Mouse (Mus musculus) midbrain, postnatal 0 days (tissue): Measurements from ENCODE around the gene Ggt6. TPM values are rescaled to one million over a fixed set of nuclear protein-coding genes. Genes with fewer than 3 reads are reported as not detected.

Source experiments
- ATAC-seq: fragments of 200-750 bp; cut with Nextera tagmentation; 2 replicates; pipeline ENCODE4 v1.8.0; 2017; ENCODE audit warnings: moderate number of reproducible peaks, mild to moderate bottlenecking, moderate TSS enrichment, moderate library complexity; ENCODE audit not compliant: low FRiP score
- DNase-seq: peaks from one replicate; pipeline ENCODE4 v3.0.0-alpha.2; 2015; ENCODE audit warnings: low spot score
- H3K27ac ChIP-seq: fragments of 300-500 bp; sonication (generic); 2 replicates; pipeline ENCODE4 v1.5.1; 2014; ENCODE audit warnings: low read depth, mild to moderate bottlenecking, low read length, mixed read lengths
- H3K27me3 ChIP-seq: fragments of 300-500 bp; sonication (generic); 2 replicates; pipeline ENCODE4 v1.6.1; 2014; ENCODE audit warnings: low read length, control low read depth, mixed read lengths; ENCODE audit not compliant: insufficient read depth
- H3K36me3 ChIP-seq: fragments of 300-500 bp; sonication (generic); 2 replicates; pipeline ENCODE4 v1.6.1; 2014; ENCODE audit warnings: low read length, control low read depth, mixed read lengths; ENCODE audit not compliant: insufficient read depth
- H3K4me1 ChIP-seq: fragments of 300-500 bp; sonication (generic); 2 replicates; pipeline ENCODE4 v1.6.1; 2014; ENCODE audit warnings: mild to moderate bottlenecking, control low read depth, antibody characterized with exemption, low read length, mixed read lengths; ENCODE audit not compliant: insufficient read depth
- H3K4me2 ChIP-seq: fragments of 300-500 bp; sonication (generic); 2 replicates; pipeline ENCODE4 v1.6.1; 2014; ENCODE audit warnings: low read depth, mild to moderate bottlenecking, low read length, mixed read lengths; ENCODE audit not compliant: poor library complexity, severe bottlenecking
- H3K4me3 ChIP-seq: fragments of 300-500 bp; sonication (generic); 2 replicates; pipeline ENCODE4 v1.5.1; 2014; ENCODE audit warnings: low read depth, mild to moderate bottlenecking, low read length, moderate library complexity
- H3K9ac ChIP-seq: fragments of 300-500 bp; sonication (generic); replicated peaks from 2 replicates; pipeline ENCODE4 v1.6.1; 2014; ENCODE audit warnings: mild to moderate bottlenecking, low read length, moderate library complexity, mixed read lengths; ENCODE audit not compliant: poor library complexity, severe bottlenecking
- H3K9me3 ChIP-seq: fragments of 300-500 bp; sonication (generic); 2 replicates; pipeline ENCODE4 v1.6.1; 2016; ENCODE audit warnings: low read length, control low read depth
- CTCF ChIP-seq: IDR thresholded peaks from 2 replicates; pipeline ENCODE4 v1.5.1; 2016; ENCODE audit warnings: antibody characterized with exemption, mild to moderate bottlenecking
- WGBS: fragments of 180-500 bp; shearing (Covaris S2); extraction: QIAGEN DNeasy Blood & Tissue Kit; methylation state at CpG from one replicate; pipeline ENCODE4 v1.1.7; 2014; 5-methylcytosine and 5-hydroxymethylcytosine counted together
- polyA plus RNA-seq: library from polyadenylated mRNA; unstranded; fragments of >200 nt; fragmentation: Nextera tagmentation; extraction: Ambion mirVana; gene quantifications from 2 replicates; pipeline ENCODE4 v1.2.1, GENCODE M21; 2015
- total RNA-seq: library from RNA; depleted of rRNA; stranded (reverse); fragments of >200 nt; gene quantifications from 2 replicates; pipeline ENCODE4 v1.2.3, GENCODE M21; 2014

Ggt6 gene
- total and polyA plus RNA-seq, 2 experiments from 2014 or later = 1.4 TPM; not detected in 1

DNA sequence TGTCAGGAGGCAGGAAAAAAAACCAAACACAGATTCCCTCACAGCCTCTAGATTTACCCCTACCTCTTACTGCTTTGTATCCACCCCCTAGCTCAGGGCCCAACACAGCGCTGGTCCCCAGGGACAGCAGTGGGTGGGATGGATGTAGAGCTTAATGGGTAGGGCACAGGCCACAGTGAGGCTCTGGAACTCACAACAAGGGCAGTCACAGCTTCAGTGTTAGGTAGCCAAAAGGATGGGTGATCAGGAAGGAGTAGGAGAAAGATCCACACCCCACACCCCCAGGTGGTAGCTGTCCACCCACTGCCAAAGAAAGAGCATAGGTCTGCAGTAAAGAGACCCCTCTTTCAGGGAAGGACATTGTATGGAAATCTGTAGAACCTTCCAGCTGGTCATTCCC, 42.3 kb downstream of the Ggt6 start:
- no peak overlapping the region for H3K4me3 ChIP-seq
- no peaks in the 10 kb centered on the region for H3K27me3 ChIP-seq
- H3K27ac ChIP-seq = 0 out of 2 replicates have a peak overlapping the region, but pooled peaks have one; percentile 26
- 86% methylated on average over 1 of the region's 1 CpGs for WGBS
- H3K4me1 ChIP-seq = no peaks in the 10 kb centered on the region
- H3K4me2 ChIP-seq = no peak overlapping the region
- DNase-seq (no peak), ATAC-seq (no peak)
- H3K36me3 ChIP-seq = peaks cover 9% of the 10 kb centered on the region; the same call in 1 of the 2 replicates
- no peak overlapping the region for H3K9ac ChIP-seq
- no peaks in the 10 kb centered on the region for H3K9me3 ChIP-seq
- no peak for TF ChIP-seq CTCF

DNA sequence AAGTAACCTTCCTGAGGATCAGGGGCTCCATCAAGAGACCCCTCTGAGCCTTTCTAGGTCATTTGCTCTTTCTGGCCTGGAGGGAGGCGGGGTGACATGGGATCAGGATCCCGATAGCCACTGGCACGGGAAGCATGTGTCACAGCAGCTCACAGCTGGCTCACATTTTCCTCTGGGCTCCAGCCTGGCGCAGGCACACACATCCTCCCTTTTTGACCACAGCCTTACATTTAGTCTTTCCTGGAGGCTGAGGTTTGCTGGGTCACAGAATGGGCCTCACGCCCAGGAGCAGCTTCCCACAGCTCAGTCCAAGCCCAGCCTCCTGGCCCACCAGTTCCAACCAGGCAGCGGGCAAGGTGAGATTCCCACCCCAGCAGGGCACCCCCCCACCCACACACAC, 42.9 kb downstream of the Ggt6 start:
- no peaks in the 10 kb centered on the region for H3K9me3 ChIP-seq
- H3K4me2 ChIP-seq = no peak overlapping the region
- no peak for TF ChIP-seq CTCF
- H3K4me3 ChIP-seq = no peak overlapping the region
- DNase-seq (no peak), ATAC-seq (no peak)
- WGBS = 70% methylated on average over 6 of the region's 6 CpGs
- H3K9ac ChIP-seq = 0 out of 2 replicates have a peak overlapping the region, but pooled peaks have one; percentile 33
- H3K27me3 ChIP-seq = no peaks in the 10 kb centered on the region
- no peak overlapping the region for H3K27ac ChIP-seq
- no peaks in the 10 kb centered on the region for H3K4me1 ChIP-seq
- peaks cover 4% of the 10 kb centered on the region; the same call in 1 of the 2 replicates for H3K36me3 ChIP-seq

DNA sequence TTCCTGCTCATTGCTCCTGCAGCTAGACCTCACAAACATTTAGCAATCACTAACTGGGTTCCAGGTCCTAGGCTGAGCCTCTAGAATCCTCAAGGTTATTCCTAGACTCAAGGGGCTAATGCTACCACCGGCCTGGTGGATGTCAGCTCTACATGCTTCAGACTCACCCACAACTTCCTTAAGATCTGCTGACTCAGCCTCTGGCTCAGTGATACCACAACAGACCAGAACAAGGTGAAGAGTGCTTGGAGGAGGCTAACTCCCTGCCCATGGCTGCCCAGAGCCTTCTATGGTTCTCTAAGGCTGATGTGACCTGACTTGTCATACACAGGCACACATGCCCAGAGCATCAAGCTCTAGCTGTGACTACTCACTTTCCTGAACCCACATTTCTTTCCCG, 44.2 kb downstream of the Ggt6 start:
- DNase-seq (no peak), ATAC-seq (no peak)
- 77% methylated on average over 2 of the region's 2 CpGs for WGBS
- no peak overlapping the region for H3K9ac ChIP-seq
- TF ChIP-seq CTCF = no peak
- H3K4me1 ChIP-seq = no peaks in the 10 kb centered on the region
- no peaks in the 10 kb centered on the region for H3K36me3 ChIP-seq
- H3K27me3 ChIP-seq = no peaks in the 10 kb centered on the region
- no peak overlapping the region for H3K4me3 ChIP-seq
- H3K4me2 ChIP-seq = no peak overlapping the region
- H3K9me3 ChIP-seq = no peaks in the 10 kb centered on the region
- H3K27ac ChIP-seq = no peak overlapping the region

DNA sequence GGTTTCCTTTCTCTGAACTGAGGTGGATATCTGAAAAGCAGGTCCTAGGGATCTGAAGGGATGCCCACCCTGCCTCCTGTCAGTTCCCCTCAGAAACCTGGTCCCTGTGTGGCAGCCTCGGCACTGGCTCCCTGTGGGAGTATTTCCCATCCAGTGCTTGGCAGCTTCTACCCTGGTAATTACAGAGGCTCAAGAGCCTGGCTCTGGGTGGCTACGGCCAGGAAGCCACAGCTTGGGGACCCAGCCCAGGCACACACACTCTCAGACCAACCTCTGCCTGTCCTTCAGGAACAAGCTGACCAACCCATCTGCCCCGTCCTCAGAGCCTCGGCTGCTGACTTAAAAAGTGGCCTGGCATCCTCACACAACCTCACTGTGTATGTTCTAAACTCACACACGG, 46.0 kb downstream of the Ggt6 start:
- H3K9me3 ChIP-seq = no peaks in the 10 kb centered on the region
- peaks cover 5% of the 10 kb centered on the region; the same call in 1 of the 2 replicates for H3K4me1 ChIP-seq
- DNase-seq = no peak
- H3K9ac ChIP-seq = no peak overlapping the region
- no peak for TF ChIP-seq CTCF
- no peak for ATAC-seq
- no peaks in the 10 kb centered on the region for H3K36me3 ChIP-seq
- H3K27me3 ChIP-seq = no peaks in the 10 kb centered on the region
- 83% methylated on average over 5 of the region's 5 CpGs for WGBS
- H3K4me3 ChIP-seq = no peak overlapping the region
- H3K27ac ChIP-seq = no peak overlapping the region
- no peak overlapping the region for H3K4me2 ChIP-seq

DNA sequence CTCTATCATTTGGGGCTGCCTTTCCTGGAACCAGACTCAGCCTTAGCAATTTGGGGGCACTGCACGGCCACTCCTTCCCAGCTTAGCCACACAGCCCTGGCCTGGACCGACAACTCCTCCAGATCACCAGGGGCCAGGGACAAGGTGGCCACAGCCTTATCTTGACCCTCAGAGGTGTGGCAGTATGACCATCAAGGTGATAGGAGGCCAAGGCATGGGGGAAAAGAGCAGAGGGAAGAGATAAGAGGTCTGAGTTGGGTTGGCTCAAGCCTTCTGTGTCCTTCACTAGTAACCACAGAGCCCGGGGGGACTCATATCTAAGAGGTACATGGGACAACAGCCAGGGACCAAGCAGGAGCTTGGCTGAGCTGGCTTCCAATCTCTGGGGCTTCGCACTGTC, 46.6 kb downstream of the Ggt6 start:
- ATAC-seq (no peak), DNase-seq (no peak)
- Histone ChIP-seq H3K27me3 (no peaks in the 10 kb centered on the region), H3K4me1 (peaks cover 5% of the 10 kb centered on the region; the same call in 1 of the 2 replicates), H3K27ac (no peak overlapping the region), H3K9ac (no peak overlapping the region), H3K9me3 (no peaks in the 10 kb centered on the region), H3K4me2 (no peak overlapping the region), H3K36me3 (no peaks in the 10 kb centered on the region), H3K4me3 (no peak overlapping the region)
- no peak for TF ChIP-seq CTCF
- whole genome bisulfite sequencing = 93% methylated on average over 4 of the region's 4 CpGs

DNA sequence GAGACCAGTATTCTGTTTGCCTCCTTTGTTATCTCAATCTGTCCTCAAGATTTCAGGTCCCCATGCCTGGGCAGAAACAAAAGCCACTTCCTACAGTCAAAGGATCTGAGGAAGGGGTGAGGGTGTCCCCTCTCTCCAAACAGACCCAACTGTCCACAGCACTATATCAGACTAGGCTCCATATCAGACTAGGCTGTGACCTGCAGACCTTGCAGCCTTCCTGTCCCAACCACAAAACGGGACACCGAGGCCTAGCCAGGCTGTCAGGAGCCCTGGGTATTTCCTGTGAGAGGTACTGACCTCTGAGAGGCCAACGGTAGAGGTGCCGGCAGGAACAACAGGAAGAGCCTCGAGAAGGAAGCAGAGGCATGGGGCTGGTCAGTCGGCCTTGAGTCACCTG, 49.2 kb downstream of the Ggt6 start:
- WGBS = 78% methylated on average over 6 of the region's 6 CpGs
- Histone ChIP-seq H3K4me1 (peaks cover 17% of the 10 kb centered on the region; the same call in 1 of the 2 replicates), H3K27ac (no peak overlapping the region), H3K9ac (no peak overlapping the region), H3K9me3 (no peaks in the 10 kb centered on the region), H3K27me3 (no peaks in the 10 kb centered on the region), H3K4me2 (no peak overlapping the region), H3K4me3 (no peak overlapping the region), H3K36me3 (no peaks in the 10 kb centered on the region)
- DNase-seq (no peak), ATAC-seq (no peak)
- TF ChIP-seq CTCF = no peak
